Mouse (Mus musculus) liver, embryonic 14.5 days (tissue): Measurements from ENCODE around the gene Ank.

Experiments
- CTCF ChIP-seq: IDR thresholded peaks from 2 replicates; pipeline ENCODE4 v1.5.1; 2016; ENCODE audit warnings: antibody characterized with exemption, low read depth, control low read depth
- EP300 ChIP-seq: IDR thresholded peaks from 2 replicates; pipeline ENCODE4 v1.6.1; 2016; ENCODE audit warnings: antibody characterized with exemption, low read depth

DNA sequence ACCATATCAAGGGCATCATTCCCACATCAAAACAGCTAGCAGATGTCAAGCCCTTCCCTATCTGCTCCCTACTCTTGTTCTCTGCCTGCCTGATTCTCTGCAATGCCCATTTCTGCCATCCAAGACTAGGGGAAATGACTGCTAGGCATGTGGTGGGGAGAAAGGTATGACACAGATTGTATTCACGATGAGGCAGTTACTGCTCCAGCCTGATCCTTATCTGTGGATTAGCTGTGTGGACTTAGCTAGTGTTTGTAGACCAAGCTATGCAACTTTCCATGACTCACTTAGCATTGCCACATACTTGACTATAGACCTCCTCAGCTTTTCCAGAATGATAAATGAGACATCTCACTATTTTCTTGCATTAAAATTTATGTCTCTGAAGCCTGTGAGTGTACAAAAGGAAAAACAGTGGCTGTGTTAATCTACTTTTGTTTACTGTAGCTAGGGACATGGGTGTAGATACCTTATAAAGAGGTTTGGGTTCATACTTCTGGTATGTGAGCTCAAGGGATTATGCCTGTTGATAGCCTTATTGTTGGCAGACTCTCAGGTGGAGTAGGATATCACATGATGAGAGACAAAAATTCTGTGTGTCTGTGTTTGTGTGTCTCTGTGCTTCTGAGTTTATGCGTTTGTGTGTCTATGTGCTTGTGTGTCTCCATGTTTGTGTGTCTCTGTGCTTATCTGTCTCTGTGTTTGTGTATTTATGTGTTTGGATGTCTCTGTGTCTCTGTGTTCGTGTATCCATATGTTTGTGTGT is 47.7 kb upstream of the Ank start:
- TF ChIP-seq EP300 (no peak), CTCF (no peak)
